Mouse (Mus musculus): ENCODE results near the gene Lgr6. TPM values are rescaled to one million over a fixed set of nuclear protein-coding genes. Genes with fewer than 3 reads are reported as not detected.

Lgr6 gene
- polyA plus RNA-seq, 1 experiment, result 0.63 TPM

- no peak for TF ChIP-seq POLR2A (IDR thresholded peaks at IDR 0.05; ENCODE audit: borderline replicate concordance, extremely low read depth, insufficient read depth, insufficient read length, poor library complexity, severe bottlenecking)
- TF ChIP-seq CTCF (IDR thresholded peaks at IDR 0.05; ENCODE audit: borderline replicate concordance, extremely low read depth, insufficient read depth, insufficient read length), result no peak
- DNase-seq (ENCODE audit: low read depth), result no peak
Measured at GRCm38 (mm10) chr1:134992046-134992645, 112.9 kb downstream of the Lgr6 start.

GRCm38 (mm10) chr1:134989372-134989771 is 115.7 kb downstream of the Lgr6 start:
- peak; percentile 94 for DNase-seq (ENCODE audit: low read depth)
- TF ChIP-seq CTCF (IDR thresholded peaks at IDR 0.05; ENCODE audit: borderline replicate concordance, extremely low read depth, insufficient read depth, insufficient read length) (peak; percentile 93), POLR2A (IDR thresholded peaks at IDR 0.05; ENCODE audit: borderline replicate concordance, extremely low read depth, insufficient read depth, insufficient read length, poor library complexity, severe bottlenecking) (no peak)

- no peak for TF ChIP-seq POLR2A (IDR thresholded peaks at IDR 0.05; ENCODE audit: borderline replicate concordance, extremely low read depth, insufficient read depth, insufficient read length, poor library complexity, severe bottlenecking)
- no peak for TF ChIP-seq CTCF (IDR thresholded peaks at IDR 0.05; ENCODE audit: borderline replicate concordance, extremely low read depth, insufficient read depth, insufficient read length)
- DNase-seq (ENCODE audit: low read depth), result no peak
Measured at GRCm38 (mm10) chr1:134987962-134988341, 117.1 kb downstream of the Lgr6 start.

- no peak for TF ChIP-seq CTCF (IDR thresholded peaks at IDR 0.05; ENCODE audit: borderline replicate concordance, extremely low read depth, insufficient read depth, insufficient read length)
- TF ChIP-seq POLR2A (IDR thresholded peaks at IDR 0.05; ENCODE audit: borderline replicate concordance, extremely low read depth, insufficient read depth, insufficient read length, poor library complexity, severe bottlenecking), result peak; percentile 72
- peak; percentile 77 for DNase-seq (ENCODE audit: low read depth)
Measured at GRCm38 (mm10) chr1:134987173-134987961, 117.7 kb downstream of the Lgr6 start.

GRCm38 (mm10) chr1:134972920-134973319 is 132.2 kb downstream of the Lgr6 start:
- TF ChIP-seq POLR2A (IDR thresholded peaks at IDR 0.05; ENCODE audit: borderline replicate concordance, extremely low read depth, insufficient read depth, insufficient read length, poor library complexity, severe bottlenecking), result no peak
- TF ChIP-seq CTCF (IDR thresholded peaks at IDR 0.05; ENCODE audit: borderline replicate concordance, extremely low read depth, insufficient read depth, insufficient read length), result peak; percentile 29; the same call in 1 of the 2 replicates
- DNase-seq (ENCODE audit: low read depth), result peak; percentile 49

DNA sequence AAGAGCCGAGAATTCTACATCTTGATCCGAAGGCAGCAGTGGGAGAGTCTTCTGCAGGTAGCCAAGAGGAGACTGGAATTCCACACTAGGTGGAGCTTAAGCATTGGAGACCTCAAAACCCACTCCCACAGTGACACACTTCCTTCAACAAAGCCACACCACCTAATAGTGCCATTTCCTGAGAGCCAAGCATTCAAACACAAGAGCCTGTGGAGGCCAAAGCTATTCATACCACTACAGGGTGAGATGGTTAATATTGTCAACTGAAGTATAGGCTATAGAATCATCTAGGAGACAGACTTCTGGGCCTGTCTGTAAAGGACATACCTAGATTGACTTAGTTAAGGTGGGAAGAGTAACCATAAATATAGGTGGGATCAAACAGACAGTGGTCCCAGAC is 139.6 kb downstream of the Lgr6 start:
- DNase-seq (ENCODE audit: low read depth), result no peak
- TF ChIP-seq CTCF (IDR thresholded peaks at IDR 0.05; ENCODE audit: borderline replicate concordance, extremely low read depth, insufficient read depth, insufficient read length), result no peak
- TF ChIP-seq POLR2A (IDR thresholded peaks at IDR 0.05; ENCODE audit: borderline replicate concordance, extremely low read depth, insufficient read depth, insufficient read length, poor library complexity, severe bottlenecking), result no peak

GRCm38 (mm10) chr1:134962821-134963220 is 142.3 kb downstream of the Lgr6 start:
- DNase-seq (ENCODE audit: low read depth), result peak; percentile 58
- TF ChIP-seq POLR2A (IDR thresholded peaks at IDR 0.05; ENCODE audit: borderline replicate concordance, extremely low read depth, insufficient read depth, insufficient read length, poor library complexity, severe bottlenecking), result no peak
- TF ChIP-seq CTCF (IDR thresholded peaks at IDR 0.05; ENCODE audit: borderline replicate concordance, extremely low read depth, insufficient read depth, insufficient read length), result no peak

DNA sequence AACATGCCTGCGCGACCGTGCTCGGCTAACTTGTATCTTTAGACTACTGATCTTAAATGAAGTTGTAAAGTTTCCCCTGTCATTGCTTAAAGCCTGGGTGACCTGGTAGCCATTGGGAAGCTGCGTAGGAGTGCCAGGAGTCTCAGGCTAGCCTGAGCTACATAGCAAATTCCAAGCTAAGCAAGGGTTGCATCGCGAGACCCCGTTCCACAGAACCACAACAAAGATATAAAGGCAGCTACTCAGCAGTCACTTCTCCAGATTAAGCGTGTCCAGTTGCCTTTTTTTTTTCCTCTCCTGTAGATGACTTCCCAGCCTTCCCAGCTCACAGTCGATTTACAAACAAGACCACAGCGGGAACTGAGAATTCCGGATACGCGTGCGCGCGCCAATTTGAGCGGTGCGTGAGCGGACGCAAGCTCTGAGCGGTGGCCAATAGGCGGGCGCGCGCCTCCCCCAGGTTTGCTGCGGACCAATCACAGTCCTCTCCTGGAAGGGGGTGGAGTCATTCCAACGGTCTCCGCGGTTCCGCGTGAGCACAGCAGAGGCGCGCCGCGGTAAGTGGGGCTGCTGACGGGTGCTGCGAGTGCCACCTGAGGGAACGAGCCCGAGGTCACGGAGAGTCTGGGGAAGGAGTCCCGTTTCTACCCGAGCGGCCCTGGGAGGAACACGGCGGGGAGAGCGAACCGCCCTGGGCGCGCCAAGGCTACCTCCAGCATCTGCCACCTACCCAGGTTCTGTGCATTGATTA is 142.8 kb downstream of the Lgr6 start, which contains the start of gene Ube2t:
Gene Ube2t, plus strand, starts transcription at position 513 of the 751 bp plus-strand sequence.
- DNase-seq (ENCODE audit: low read depth), result peak; percentile 98
- peak; percentile 54; the same call in 1 of the 2 replicates for TF ChIP-seq POLR2A (IDR thresholded peaks at IDR 0.05; ENCODE audit: borderline replicate concordance, extremely low read depth, insufficient read depth, insufficient read length, poor library complexity, severe bottlenecking)
- no peak for TF ChIP-seq CTCF (IDR thresholded peaks at IDR 0.05; ENCODE audit: borderline replicate concordance, extremely low read depth, insufficient read depth, insufficient read length)

GRCm38 (mm10) chr1:134960634-134961033 is 144.4 kb downstream of the Lgr6 start:
- no peak for DNase-seq (ENCODE audit: low read depth)
- TF ChIP-seq POLR2A (IDR thresholded peaks at IDR 0.05; ENCODE audit: borderline replicate concordance, extremely low read depth, insufficient read depth, insufficient read length, poor library complexity, severe bottlenecking) (no peak), CTCF (IDR thresholded peaks at IDR 0.05; ENCODE audit: borderline replicate concordance, extremely low read depth, insufficient read depth, insufficient read length) (no peak)

GRCm38 (mm10) chr1:134955637-134956176 is 149.4 kb downstream of the Lgr6 start, which contains the start of gene Ppp1r12b:
TSS of gene Ppp1r12b (minus strand) at chr1:134955942.
- peak; percentile 100 for DNase-seq (ENCODE audit: low read depth)
- peak; percentile 9; the same call in 1 of the 2 replicates for TF ChIP-seq CTCF (IDR thresholded peaks at IDR 0.05; ENCODE audit: borderline replicate concordance, extremely low read depth, insufficient read depth, insufficient read length)
- TF ChIP-seq POLR2A (IDR thresholded peaks at IDR 0.05; ENCODE audit: borderline replicate concordance, extremely low read depth, insufficient read depth, insufficient read length, poor library complexity, severe bottlenecking), result peak; percentile 82; the same call in 1 of the 2 replicates

All from brain, embryonic 14.5 days (tissue).